Mouse (Mus musculus): ENCODE results near the gene Rhpn2. TPM values are rescaled to one million over a fixed set of nuclear protein-coding genes. Genes with fewer than 3 reads are reported as not detected.

Gene Rhpn2
- polyA plus RNA-seq, 1 experiment from 2014 or later: 48.6 TPM

DNA sequence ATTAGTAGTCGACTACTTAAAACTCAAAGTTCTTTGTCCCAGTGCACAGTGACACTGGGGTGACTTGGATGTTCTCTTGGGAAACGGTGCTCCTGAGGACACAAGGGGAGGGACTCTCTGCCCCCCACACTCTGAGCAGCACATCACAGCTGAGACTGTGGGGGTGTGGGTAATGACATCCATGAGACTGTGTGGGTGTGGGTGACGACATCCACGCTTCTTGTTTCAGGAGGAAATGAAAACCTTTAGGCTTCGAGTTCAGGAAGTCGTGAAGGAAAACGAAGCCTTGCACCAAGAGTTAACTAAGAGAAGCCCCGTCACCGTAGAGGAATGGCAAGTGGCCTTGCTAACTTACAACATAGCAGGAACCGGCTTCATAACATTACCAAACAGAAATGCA lies 89.1 kb downstream of the Rhpn2 start:
- Histone ChIP-seq H3K4me3 (ENCODE audit: low read depth, low read length) (no peak overlapping the region), H3K9me3 (ENCODE audit: control insufficient read depth, low read length) (no peaks in the 10 kb centered on the region), H3K4me1 (replicated peaks; ENCODE audit: control insufficient read depth, insufficient read depth, low read length) (no peaks in the 10 kb centered on the region), H3K36me3 (ENCODE audit: control insufficient read depth, insufficient read depth, low read length) (peaks cover 85% of the 10 kb centered on the region), H3K27me3 (replicated peaks; ENCODE audit: control insufficient read depth, insufficient read depth, low read length) (no peaks in the 10 kb centered on the region), H3K4me2 (ENCODE audit: low read length) (no peak overlapping the region), H3K27ac (ENCODE audit: low read depth) (no peak overlapping the region), H3K9ac (ENCODE audit: low read length) (no peak overlapping the region)
- ATAC-seq (replicated peaks; ENCODE audit: low FRiP score, low TSS enrichment, low read depth) (no peak), DNase-seq (ENCODE audit: low spot score) (no peak)
- 91% methylated on average over 10 of the region's 10 CpGs for WGBS

DNA sequence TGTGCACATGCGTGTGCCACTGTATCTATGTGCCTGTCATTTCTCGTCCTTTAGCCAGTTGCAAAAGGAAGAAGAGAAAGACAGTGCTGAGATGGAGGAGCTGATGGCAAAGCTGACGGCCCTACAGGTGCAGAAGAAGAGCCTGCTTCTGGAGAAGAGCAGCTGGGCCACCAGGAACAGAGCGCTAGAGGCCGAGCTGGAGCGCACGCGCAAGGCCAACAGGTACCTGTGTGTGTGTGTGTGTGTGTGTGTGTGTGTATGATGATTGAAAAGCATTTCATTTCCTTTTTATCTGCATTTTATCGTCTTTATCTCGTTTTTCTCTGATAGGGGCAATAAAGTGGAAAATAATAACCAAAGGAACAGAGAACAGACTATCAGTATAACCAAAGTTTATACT lies 94.2 kb downstream of the Rhpn2 start:
- 90% methylated on average over 10 of the region's 10 CpGs for WGBS
- no peaks in the 10 kb centered on the region for H3K4me1 ChIP-seq (replicated peaks; ENCODE audit: control insufficient read depth, insufficient read depth, low read length)
- no peaks in the 10 kb centered on the region for H3K9me3 ChIP-seq (ENCODE audit: control insufficient read depth, low read length)

DNA sequence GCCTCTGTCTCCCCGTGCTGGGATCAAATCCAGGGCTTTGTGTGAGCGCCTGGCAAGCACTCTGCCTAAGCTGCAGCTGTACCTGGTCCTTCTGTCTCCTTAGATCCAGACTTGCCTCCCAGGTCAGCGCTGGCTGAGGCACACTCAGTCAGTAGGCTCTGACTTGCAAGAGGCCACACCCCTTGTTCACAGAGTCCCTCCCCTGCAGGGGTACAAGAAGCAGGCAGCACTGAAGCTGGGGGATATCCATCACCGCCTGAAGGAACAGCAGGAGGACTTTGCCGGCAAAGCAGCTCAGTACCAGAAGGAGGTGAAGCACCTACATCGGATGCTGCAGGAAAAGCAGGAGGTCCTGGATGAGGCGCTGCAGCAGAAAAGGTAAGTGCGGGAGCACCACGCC lies 101.3 kb downstream of the Rhpn2 start:
- Histone ChIP-seq H3K27ac (ENCODE audit: low read depth) (no peak overlapping the region), H3K4me2 (ENCODE audit: low read length) (no peak overlapping the region), H3K27me3 (replicated peaks; ENCODE audit: control insufficient read depth, insufficient read depth, low read length) (no peaks in the 10 kb centered on the region), H3K9ac (ENCODE audit: low read length) (no peak overlapping the region), H3K36me3 (ENCODE audit: control insufficient read depth, insufficient read depth, low read length) (peaks cover 88% of the 10 kb centered on the region), H3K9me3 (ENCODE audit: control insufficient read depth, low read length) (no peaks in the 10 kb centered on the region), H3K4me3 (ENCODE audit: low read depth, low read length) (no peak overlapping the region), H3K4me1 (replicated peaks; ENCODE audit: control insufficient read depth, insufficient read depth, low read length) (no peaks in the 10 kb centered on the region)
- WGBS: 83% methylated on average over 9 of the region's 9 CpGs
- no peak for ATAC-seq (replicated peaks; ENCODE audit: low FRiP score, low TSS enrichment, low read depth)
- DNase-seq (ENCODE audit: low spot score): no peak

More for the DNA sequence above, 94.2 kb downstream of the Rhpn2 start:
- Histone ChIP-seq H3K27ac (ENCODE audit: low read depth) (no peak overlapping the region), H3K36me3 (ENCODE audit: control insufficient read depth, insufficient read depth, low read length) (peaks cover 86% of the 10 kb centered on the region), H3K27me3 (replicated peaks; ENCODE audit: control insufficient read depth, insufficient read depth, low read length) (no peaks in the 10 kb centered on the region), H3K9ac (ENCODE audit: low read length) (no peak overlapping the region), H3K4me3 (ENCODE audit: low read depth, low read length) (no peak overlapping the region), H3K4me2 (ENCODE audit: low read length) (no peak overlapping the region)
- DNase-seq (ENCODE audit: low spot score): no peak
- ATAC-seq (replicated peaks; ENCODE audit: low FRiP score, low TSS enrichment, low read depth): no peak

Other genes with a start within 250 kb of the Rhpn2 start
- gene Cebpa, start 214.9 kb upstream of the Rhpn2 start, polyA plus RNA-seq (2014; fragmentation: Nextera tagmentation; extraction: Ambion mirVana): 7.6 and 8.3 TPM in 2 replicates
- gene Slc7a10, start 147.8 kb upstream of the Rhpn2 start, polyA plus RNA-seq (2014; fragmentation: Nextera tagmentation; extraction: Ambion mirVana): 0.70 and 0.81 TPM in 2 replicates
- gene Lrp3, start 118.7 kb upstream of the Rhpn2 start, polyA plus RNA-seq (2014; fragmentation: Nextera tagmentation; extraction: Ambion mirVana): 7.0 and 8.6 TPM in 2 replicates
- gene Gpatch1, start 15.7 kb upstream of the Rhpn2 start, polyA plus RNA-seq (2014; fragmentation: Nextera tagmentation; extraction: Ambion mirVana): 16.9 and 18.3 TPM in 2 replicates
- 18.1 and 21.3 TPM in 2 replicates for gene Faap24, start 62.7 kb downstream of the Rhpn2 start, polyA plus RNA-seq (2014; fragmentation: Nextera tagmentation; extraction: Ambion mirVana)
- 42.4 and 45.5 TPM in 2 replicates for gene Cep89, start 62.9 kb downstream of the Rhpn2 start, polyA plus RNA-seq (2014; fragmentation: Nextera tagmentation; extraction: Ambion mirVana)
- gene Slc7a9, start 114.6 kb downstream of the Rhpn2 start, polyA plus RNA-seq (2014; fragmentation: Nextera tagmentation; extraction: Ambion mirVana): 9.0 and 11.6 TPM in 2 replicates
- 0.46 and 0.67 TPM in 2 replicates for gene Tdrd12, start 203.6 kb downstream of the Rhpn2 start, polyA plus RNA-seq (2014; fragmentation: Nextera tagmentation; extraction: Ambion mirVana)
- gene Nudt19, start 222.1 kb downstream of the Rhpn2 start, polyA plus RNA-seq (2014; fragmentation: Nextera tagmentation; extraction: Ambion mirVana): 98.6 and 117 TPM in 2 replicates

All from intestine, embryonic 14.5 days (tissue).